Mouse (Mus musculus) lung, adult 18-20 months (tissue): Measurements from ENCODE around the gene Cd3d.

ENCODE experiments used
- DNase-seq, 2 experiments: peaks; one replicate each; pipeline ENCODE4 v3.0.0; 2022; ENCODE audit warnings: mixed read lengths in 2 of 2

Gene Cd3d

DNA sequence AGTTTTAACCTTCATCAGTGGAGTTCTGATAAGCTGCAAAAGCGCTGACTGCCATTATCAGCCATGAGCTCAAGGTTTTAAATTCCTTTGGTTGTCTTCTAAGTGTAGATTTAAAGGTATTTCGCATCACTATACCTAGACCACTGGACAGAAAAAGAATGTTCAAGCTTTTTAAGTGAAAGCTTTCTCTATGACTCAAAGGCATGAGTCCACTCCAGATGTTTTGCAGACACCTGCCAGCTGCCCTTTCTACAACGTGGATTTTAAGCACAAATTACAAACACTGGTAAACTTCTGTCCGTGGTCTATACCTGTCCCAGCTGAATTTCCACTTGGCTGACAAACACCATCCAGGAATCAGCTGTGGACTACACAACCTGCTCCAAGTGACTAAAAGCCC, 13.4 kb downstream of the Cd3d start:
- no peak for DNase-seq

DNA sequence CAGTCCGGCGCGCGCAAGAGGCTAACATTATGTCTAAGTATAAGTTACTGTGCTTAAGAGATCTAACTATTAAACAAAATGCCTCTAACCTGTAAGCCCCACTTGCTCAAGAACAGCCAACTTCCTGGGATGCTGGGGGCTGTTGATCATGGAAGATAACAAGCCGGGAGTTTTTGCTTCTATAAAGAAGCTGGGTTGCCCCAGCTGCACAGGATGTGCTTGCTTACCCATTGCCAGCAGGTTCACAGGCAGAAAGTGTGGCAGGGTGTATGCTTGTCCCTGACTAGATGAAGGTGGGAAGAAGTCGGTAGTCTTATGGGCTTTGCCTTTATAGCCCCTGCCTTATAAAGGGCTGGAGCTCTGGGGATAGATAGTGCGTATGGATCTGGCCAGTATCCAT, 15.0 kb downstream of the Cd3d start:
- DNase-seq: no peak

- no peak for DNase-seq
Observed at GRCm38 (mm10) chr9:44998138-44998537, 16.6 kb downstream of the Cd3d start.

DNA sequence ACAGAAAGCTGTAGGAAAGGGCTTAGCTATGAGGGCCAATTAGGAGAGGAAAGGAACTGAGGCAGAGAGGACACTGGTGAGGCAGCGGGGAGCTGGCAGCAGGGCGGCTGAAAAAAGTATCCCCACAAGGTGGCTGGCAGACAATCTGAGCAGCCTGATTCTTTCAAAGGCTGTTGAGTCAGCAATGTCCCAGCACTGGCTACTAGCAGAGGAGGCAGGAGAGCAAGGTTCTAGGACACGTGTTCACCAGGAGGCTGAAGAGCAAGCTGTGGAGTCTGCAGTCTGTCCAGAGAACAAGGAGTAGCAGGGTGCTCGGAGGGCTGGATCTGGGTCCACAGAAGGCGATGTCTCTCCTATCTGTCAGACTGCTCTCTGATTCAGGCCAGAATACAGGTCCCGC, 17.6 kb downstream of the Cd3d start:
- no peak for DNase-seq

DNA sequence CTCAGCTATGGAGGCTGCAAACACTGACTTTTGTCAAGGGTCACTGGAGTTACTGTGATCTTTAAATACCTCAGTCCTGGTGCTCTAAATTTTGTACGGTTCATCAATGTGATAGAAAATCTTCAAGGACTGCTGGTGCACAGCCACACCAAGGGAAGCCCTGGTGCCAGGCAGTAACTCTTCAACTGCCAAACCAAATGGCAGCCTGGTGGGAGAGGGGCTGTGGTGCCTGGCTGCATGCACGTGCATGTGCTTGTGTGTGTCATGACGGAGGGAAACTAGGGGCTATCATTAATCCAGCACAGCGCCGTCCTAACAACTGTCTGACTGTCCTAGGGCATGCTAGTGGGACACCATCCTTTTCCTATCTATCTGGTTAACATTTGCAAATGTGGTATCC, 18.2 kb downstream of the Cd3d start:
- DNase-seq: no peak

GRCm38 (mm10) chr9:45000249-45000648, 18.7 kb downstream of the Cd3d start:
- DNase-seq: no peak

- DNase-seq: no peak
Observed at GRCm38 (mm10) chr9:45007404-45007803, 25.8 kb downstream of the Cd3d start.

GRCm38 (mm10) chr9:45008342-45008741, 26.8 kb downstream of the Cd3d start:
- no peak for DNase-seq

- DNase-seq: no peak
Observed at GRCm38 (mm10) chr9:45009180-45010078, 27.8 kb downstream of the Cd3d start, which contains the start of gene Cd3e. Gene Cd3e, minus strand, starts transcription at chr9:45009627.

- no peak for DNase-seq
Observed at GRCm38 (mm10) chr9:45010461-45010860, 28.9 kb downstream of the Cd3d start.

DNA sequence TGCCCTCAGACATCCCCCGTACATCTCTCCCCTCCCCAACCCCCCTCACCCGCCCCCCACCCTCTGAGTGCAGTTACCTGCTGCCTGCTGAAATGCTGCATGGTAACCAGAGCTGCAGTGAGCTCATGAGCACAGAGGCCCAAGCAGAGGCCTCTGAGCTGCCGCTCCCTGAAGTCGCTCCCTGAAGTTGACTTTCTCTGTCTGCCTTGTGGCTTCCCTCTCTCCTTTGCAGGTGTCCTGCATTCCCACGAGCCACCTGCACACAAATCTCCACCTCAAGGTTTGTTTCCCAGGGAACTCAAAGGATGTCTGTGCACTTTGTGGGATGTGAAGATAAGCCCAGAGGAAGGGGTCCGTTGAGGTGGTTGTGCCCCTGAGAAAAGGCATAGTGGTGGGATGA, 29.7 kb downstream of the Cd3d start:
- no peak for DNase-seq

DNA sequence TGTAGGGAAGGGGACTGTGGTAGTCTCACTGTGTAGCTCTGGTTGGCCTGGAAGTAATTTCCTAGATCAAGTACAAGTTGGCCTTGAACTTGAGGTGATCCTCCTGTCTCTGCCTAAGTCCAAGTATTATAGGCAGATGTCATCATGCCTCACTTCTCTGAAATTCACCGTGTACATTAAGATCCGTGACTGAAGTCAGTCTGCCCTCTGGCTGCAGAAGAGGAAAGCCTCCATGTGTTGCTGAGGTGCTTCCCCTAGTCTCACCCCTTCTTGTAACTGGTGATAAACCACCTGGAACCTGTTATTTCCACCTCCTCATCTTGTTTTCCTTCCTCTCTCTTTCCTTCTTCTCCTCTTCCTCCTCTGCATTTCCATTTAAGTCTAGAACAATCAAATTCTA, 33.3 kb downstream of the Cd3d start:
- no peak for DNase-seq

DNA sequence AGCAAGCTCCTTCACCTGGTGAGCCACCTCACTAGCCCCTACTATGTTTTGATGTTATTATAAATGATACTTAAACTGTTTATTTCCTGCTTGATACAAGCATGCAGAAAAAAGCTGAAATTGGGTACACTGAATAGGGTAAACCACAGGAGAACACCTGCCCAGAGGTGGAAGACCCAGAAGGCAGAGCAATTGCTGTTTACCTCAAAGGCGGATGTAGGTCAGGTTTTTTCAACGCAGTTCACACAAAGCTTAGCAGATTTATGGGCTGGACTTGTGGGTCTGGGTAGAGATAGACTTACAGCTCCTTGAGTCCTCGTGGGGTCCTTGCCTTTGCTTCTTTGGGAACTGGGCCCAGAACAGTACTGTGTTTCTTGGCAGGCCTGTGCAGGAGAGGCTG, 34.3 kb downstream of the Cd3d start:
- DNase-seq: no peak

DNA sequence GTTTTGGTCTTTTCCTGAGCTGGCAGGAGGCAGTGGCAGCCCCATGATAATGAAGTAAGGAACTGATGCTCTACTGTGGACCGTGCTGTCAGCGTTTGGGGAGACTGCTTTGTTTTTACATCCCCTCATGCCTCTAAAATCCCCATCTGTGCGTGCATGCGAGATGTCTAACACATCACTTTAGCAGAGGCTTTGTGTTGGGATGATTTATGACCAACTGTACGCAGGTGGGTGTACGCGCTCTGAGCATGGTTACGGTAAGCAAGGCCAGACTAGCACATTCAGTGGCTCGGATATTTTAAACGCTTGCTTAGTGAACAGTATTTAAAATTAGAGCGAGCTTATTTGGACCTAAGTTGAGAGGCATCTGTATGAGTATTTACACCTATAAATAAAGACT, 36.4 kb downstream of the Cd3d start:
- DNase-seq: no peak

DNA sequence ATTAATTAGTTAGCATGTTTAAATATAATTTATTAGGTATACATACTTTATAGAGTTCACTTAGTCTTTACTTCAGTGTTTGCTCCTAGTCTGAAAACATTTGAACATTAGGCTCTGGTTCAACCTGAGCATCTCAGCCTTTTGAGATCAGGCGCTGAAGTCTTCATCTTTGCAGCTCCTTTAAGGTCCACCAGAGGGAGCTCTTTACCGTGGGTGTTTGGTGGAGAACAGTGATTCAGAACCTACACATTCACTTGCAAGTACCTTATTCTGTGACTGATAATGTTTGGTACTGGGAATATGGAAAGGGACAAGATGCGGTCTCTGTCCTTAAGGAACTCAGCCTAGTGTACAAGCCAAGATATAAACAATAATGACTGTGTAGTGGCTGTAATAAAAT, 41.2 kb downstream of the Cd3d start:
- DNase-seq: peak; percentile 20 to 46

DNA sequence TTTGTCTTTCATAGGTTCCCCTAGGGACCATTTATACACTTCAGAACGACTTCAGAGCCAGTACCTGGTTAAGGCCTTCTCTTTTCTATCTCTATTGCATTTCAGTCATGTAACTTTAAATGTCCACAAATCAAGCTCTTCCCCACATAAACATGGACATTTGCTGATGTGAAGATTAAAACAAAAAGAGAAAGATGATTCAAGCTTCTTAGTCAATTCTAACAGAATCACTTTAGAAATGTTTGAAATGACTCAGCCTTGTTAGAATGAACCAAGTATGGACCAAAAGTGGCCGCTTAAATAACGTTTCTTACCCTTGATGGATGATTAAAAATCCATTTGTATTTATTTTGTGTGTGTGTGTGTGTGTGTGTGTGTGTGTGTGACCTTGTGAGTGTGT, 42.1 kb downstream of the Cd3d start:
- DNase-seq: no peak

- no peak for DNase-seq
Observed at GRCm38 (mm10) chr9:45024187-45024586, 42.6 kb downstream of the Cd3d start.

DNA sequence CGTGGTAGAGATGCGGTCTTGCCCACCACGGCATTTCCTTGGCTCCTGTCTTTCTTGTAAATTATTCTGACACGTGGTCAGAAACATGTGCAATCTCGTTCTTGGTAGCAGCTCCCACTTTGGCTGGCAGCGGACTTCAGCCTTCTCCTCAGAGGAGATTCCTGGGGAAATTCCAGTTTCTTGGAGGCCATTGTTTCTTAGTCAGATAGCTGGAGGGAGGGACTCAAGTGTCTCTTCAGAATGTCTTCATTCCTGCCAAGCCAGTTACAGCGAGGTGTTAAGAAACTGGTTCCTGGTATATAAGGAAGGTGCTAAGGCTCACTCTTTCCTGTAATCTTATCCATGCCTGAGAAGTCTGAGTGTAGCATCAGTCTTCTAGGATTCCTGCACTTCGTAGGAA, 45.8 kb downstream of the Cd3d start:
- DNase-seq: no peak

DNA sequence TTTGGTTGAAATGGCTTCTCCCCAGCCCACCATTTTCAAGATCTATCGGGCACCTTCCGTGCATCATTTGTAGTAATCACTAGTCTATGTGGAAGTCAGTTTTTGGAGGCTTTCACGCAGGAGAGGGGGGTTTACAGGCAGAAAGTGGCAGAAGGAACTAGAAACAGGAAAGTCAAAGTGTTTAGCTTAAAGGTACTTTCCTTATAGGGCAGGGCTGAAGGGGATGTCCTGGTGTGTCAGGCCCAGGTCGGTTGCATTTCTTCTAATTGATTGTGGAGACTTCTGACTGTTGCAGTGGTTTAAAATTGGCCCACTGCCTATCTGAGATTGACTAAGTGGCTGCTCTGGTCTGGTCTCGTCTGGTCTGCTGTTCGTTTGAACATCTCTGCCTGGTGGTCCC, 48.8 kb downstream of the Cd3d start:
- DNase-seq: no peak

- DNase-seq: no peak
Observed at GRCm38 (mm10) chr9:45032261-45032660, 50.7 kb downstream of the Cd3d start.

DNA sequence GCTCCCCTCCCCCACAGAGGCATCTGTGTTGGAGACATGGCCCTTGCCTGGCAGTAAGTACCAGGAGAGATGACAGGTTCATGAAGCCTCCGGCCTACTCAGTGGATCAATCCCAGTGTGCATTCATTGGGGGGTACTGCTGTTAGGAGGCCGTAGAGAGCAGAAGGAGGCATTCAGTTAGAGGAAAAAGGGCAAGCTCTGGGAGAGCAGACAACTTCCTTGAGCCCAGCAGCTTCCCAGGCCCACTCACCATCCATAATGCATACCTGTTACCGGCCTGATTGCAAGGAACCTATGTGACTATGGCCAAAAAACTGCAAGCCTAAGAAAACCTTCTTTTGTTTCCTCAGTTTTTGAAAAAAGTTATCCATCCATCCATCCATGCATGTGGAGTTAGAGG, 52.9 kb downstream of the Cd3d start:
- DNase-seq: no peak
